Mouse (Mus musculus): Measurements from ENCODE around the gene Ntsr2. TPM values are rescaled to one million over a fixed set of nuclear protein-coding genes. Genes with fewer than 3 reads are reported as not detected.
A peak's percentile ranks its signal among the peaks of the same experiment; 100 is the strongest.

The Ntsr2 gene
- total and polyA plus RNA-seq, 3 experiments = 7.9 to 20.5 (median 9.3) TPM

DNA sequence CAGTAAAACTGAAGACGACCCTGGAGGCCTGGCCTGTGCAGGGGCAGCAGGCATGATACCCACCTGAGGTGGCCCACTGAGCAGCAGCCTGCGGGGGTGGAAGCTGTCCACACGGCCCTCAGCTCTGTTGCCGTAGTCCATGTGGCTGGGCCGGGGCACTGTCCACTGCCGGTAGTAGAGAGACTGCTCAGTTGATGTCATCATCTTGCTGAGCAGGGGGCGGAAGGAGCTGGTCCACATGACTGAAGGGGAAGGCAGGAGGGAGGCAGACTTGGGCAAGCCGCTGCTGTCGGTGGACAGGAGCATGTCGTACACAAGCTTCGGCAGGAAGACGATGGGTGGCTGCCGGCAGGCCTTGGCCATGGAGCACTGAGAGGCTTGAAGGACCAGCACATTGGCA lies 43.0 kb downstream of the Ntsr2 start:
- intact Hi-C loops (cut with DNase I) = no loop called here

DNA sequence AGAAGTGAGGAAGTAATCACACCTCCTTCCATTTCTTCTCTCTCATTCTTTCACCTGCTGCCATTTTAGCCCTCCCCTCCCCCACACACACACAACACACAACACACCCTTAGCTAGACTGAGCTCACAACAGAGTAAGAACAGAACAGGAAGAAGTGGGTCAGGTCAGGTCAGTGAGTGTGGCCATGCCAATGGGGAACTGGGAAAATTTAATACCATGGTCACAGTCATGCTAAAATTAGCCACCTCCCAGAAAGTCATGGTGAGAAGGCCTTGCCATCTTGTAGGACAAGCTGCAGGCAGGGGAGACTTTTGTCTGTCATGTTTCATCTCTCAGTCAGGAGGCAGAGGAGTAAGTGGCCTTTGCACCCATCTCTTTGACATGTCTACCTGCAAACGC lies 45.5 kb downstream of the Ntsr2 start:
- 94% methylated on average over 1 of the region's 1 CpGs for WGBS
- intact Hi-C loops (cut with DNase I) = no loop called here
- no peaks in the 10 kb centered on the region for H3K36me3 ChIP-seq (ENCODE audit: control insufficient read depth, insufficient read depth, low read length)
- H3K27me3 ChIP-seq (ENCODE audit: control insufficient read depth, insufficient read depth, low read length) = no peaks in the 10 kb centered on the region
- TF ChIP-seq EP300 (IDR thresholded peaks at IDR 0.05; ENCODE audit: insufficient read depth, low read depth, low read length) = 0 out of 2 replicates have a peak, but pooled peaks have one; percentile 28
- no peak for TF ChIP-seq CTCF (IDR thresholded peaks at IDR 0.05)
- TF ChIP-seq POLR2A (IDR thresholded peaks at IDR 0.05; ENCODE audit: insufficient read depth, low read depth, low read length) = no peak
- no peak overlapping the region for H3K4me3 ChIP-seq
- no peak overlapping the region for H3K27ac ChIP-seq
- H3K4me1 ChIP-seq (ENCODE audit: control insufficient read depth, insufficient read depth, low read length) = no peaks in the 10 kb centered on the region
- H3K9ac ChIP-seq (ENCODE audit: low read depth, low read length) = no peak overlapping the region
- H3K79me2 ChIP-seq (replicated peaks; ENCODE audit: control insufficient read depth, insufficient read depth, low read length) = no peaks in the 10 kb centered on the region
- DNase-seq = peak in 1 of 2 experiments; percentile 10

More for the DNA sequence above, 43.0 kb downstream of the Ntsr2 start:
- Histone ChIP-seq H3K27ac (no peak overlapping the region), H3K79me2 (replicated peaks; ENCODE audit: control insufficient read depth, insufficient read depth, low read length) (no peaks in the 10 kb centered on the region), H3K4me3 (no peak overlapping the region), H3K9ac (ENCODE audit: low read depth, low read length) (no peak overlapping the region), H3K4me1 (ENCODE audit: control insufficient read depth, insufficient read depth, low read length) (no peaks in the 10 kb centered on the region), H3K27me3 (ENCODE audit: control insufficient read depth, insufficient read depth, low read length) (no peaks in the 10 kb centered on the region), H3K36me3 (ENCODE audit: control insufficient read depth, insufficient read depth, low read length) (no peaks in the 10 kb centered on the region)
- WGBS = 80% methylated on average over 13 of the region's 13 CpGs
- no peak for DNase-seq
- TF ChIP-seq EP300 (IDR thresholded peaks at IDR 0.05; ENCODE audit: insufficient read depth, low read depth, low read length) = no peak

Other genes with a start within 250 kb of the Ntsr2 start
- 100 to 1,000 TPM; 160 to 171 TPM for gene Lpin1, start 42.4 kb upstream of the Ntsr2 start, total RNA-seq (2021)
- 96.8 and 110 TPM in 2 replicates for gene Lpin1, start 42.4 kb upstream of the Ntsr2 start, polyA plus RNA-seq (2012; rRNA removed)
- gene Greb1, start 147.5 kb downstream of the Ntsr2 start, total RNA-seq (2021) = under 1 TPM; 0.25 to 0.39 TPM
- gene Greb1, start 147.5 kb downstream of the Ntsr2 start, polyA plus RNA-seq (2012; rRNA removed) = 0.44 and 0.51 TPM in 2 replicates
- gene E2f6, start 157.6 kb downstream of the Ntsr2 start, total RNA-seq (2021) = 10 to 100 TPM; 79.1 to 84.1 TPM
- 46.7 and 87.4 TPM in 2 replicates for gene E2f6, start 157.6 kb downstream of the Ntsr2 start, polyA plus RNA-seq (2012; rRNA removed)
- 10 to 100 TPM; 78.0 to 80.2 TPM for gene Rock2, start 241.5 kb downstream of the Ntsr2 start, total RNA-seq (2021)
- 11.2 and 27.6 TPM in 2 replicates for gene Rock2, start 241.5 kb downstream of the Ntsr2 start, polyA plus RNA-seq (2012; rRNA removed)

Measured in heart, adult 2 months (tissue).